Mouse (Mus musculus) Patski (cell line): Measurements from ENCODE around the gene Prdm2. TPM values are rescaled to one million over a fixed set of nuclear protein-coding genes. Genes with fewer than 3 reads are reported as not detected.

Experiments used
- ATAC-seq: fragments of 100-300 bp; one replicate; pipeline ENCODE4 v1.8.0; 2021
- CTCF ChIA-PET: fragments of 350-600 bp; sonication (Branson Sonifier 250); formaldehyde crosslinking; loops from one replicate; lab custom pipeline; 2022; ENCODE audit warnings: inconsistent platforms; lab: Charles Lee
- POLR2A ChIA-PET: fragments of 350-600 bp; sonication (Branson Sonifier 250); formaldehyde crosslinking; loops from one replicate; lab custom pipeline; 2022; ENCODE audit warnings: antibody characterized with exemption, inconsistent platforms; lab: Charles Lee
- DNase-seq: peaks from one replicate; pipeline ENCODE4 v3.0.0-alpha.2; 2011; ENCODE audit warnings: low read depth, low spot score
- H3K27me3 ChIP-seq: fragments of 371-371 bp; one replicate; pipeline ENCODE4 v1.5.1; 2021
- CTCF ChIP-seq: fragments of 100-300 bp; IDR thresholded peaks from one replicate; pipeline ENCODE4 v1.5.1; 2021
- in situ Hi-C: fragments of 300-500 bp; cut with MboI; formaldehyde crosslinking; loops from 3 replicates; pipeline ENCODE4 v1.11.1; 2018; ENCODE audit warnings: low pct_unique_long_range_greater_than_20kb, mixed read lengths
- polyA plus RNA-seq: library from polyadenylated mRNA; unstranded; gene quantifications from one replicate; pipeline ENCODE4 v1.2.3, GENCODE M21; 2021

Prdm2 gene
- polyA plus RNA-seq, 1 experiment from 2014 or later = 17.6 TPM

DNA sequence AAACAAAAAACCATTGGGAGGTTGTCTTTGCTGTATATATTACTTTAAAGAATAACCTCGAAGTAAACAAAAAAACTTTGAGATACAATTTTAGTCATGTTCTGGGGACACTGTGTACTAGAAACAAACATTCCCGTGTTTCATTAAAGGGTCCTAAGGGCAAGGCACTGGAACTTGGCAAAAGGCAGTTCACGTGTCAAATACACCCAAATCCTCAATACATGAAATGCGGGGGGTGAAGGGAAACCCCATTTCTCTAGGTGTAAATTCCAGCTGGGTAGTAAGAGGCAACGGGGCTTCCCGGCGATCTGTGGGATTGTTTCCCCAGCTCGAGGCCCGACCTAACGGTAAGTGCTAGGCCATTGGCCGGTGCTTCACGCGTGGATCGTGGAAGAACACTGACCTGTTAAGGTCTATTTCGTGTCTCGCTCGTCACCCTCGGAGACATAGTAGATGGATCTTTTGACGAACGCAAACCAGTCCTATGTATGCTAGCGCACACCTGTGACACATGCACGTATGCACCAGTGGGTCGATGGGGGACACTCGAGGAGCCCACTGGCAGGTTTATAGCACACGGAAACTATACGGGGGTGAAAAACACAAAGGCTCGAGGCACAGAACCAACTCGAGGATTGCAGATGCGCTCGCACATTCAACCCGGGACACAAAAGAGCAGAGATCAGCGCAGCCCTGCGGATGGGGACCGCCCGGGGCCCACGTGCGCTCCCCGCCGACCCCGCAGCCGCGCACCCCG lies 1.0 kb downstream of the Prdm2 start:
- DNase-seq (no peak), ATAC-seq (peak; percentile 6)
- in situ Hi-C loops = no loop called here
- no peaks in the 10 kb centered on the region for H3K27me3 ChIP-seq
- POLR2A ChIA-PET = interaction anchor here (1.2 kb wide), 1 partner anchor 50 kb away, joined by 3 read pairs; no protein-coding TSS in a partner anchor
- CTCF ChIA-PET = interaction anchor here (1.6 kb wide), 1 partner anchor 10 kb away, joined by 4 read pairs; no protein-coding TSS in a partner anchor
- no peak for TF ChIP-seq CTCF

DNA sequence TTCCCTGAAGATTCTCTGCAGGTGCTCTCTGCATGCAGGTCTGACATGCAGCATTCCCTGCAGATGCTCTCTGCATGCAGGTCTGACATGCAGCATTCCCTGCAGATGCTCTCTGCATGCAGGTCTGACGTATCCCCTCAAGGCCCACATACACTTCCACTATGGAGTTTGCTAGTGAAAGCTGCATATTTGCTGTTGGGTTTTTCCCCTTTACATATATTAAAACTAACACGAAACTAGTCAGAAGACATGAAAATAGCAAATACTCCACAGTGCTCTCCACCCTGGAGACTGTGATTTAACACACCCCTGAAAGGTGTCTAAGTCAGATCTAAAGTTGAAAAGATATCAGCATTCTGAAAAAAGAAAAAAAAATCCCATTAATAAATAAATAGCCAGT lies 2.8 kb downstream of the Prdm2 start:
- DNase-seq (no peak), ATAC-seq (no peak)
- in situ Hi-C loops = no loop called here
- CTCF ChIA-PET = no interaction called here
- no peak for TF ChIP-seq CTCF
- no peaks in the 10 kb centered on the region for H3K27me3 ChIP-seq
- POLR2A ChIA-PET = no interaction called here

DNA sequence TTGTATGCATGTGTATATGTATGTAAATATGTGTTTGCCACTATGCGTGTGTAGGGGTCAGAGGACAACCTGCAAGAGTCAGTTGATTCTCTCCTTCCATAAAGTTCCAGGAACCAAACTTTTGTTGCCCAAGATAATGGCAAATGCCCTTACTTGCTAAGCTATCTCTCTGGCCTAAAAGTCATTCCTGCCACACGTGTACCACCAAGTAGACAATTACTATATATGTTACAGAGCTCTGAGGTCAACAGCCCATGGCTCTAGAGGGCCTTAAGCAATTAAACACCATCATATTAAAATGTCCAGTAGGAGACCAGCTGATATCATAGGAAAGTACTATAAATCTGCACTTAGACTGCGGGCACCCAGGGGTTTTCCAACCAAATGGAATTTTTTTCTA lies 10.1 kb downstream of the Prdm2 start:
- TF ChIP-seq CTCF = no peak
- H3K27me3 ChIP-seq = no peaks in the 10 kb centered on the region
- ATAC-seq = no peak
- no peak for DNase-seq
- POLR2A ChIA-PET = no interaction called here
- in situ Hi-C loops = no loop called here
- CTCF ChIA-PET = interaction anchor here (1.2 to 2.1 kb wide), 5 partner anchors 10 to 36 kb away, joined by 3 to 5 read pairs (median 4); partner anchors contain the start of gene Prdm2

GRCm38 (mm10) chr4:143198371-143198770 lies 14.4 kb downstream of the Prdm2 start:
- ATAC-seq = no peak
- CTCF ChIA-PET = no interaction called here
- in situ Hi-C loops = no loop called here
- no peaks in the 10 kb centered on the region for H3K27me3 ChIP-seq
- no peak for TF ChIP-seq CTCF
- POLR2A ChIA-PET = no interaction called here
- no peak for DNase-seq

DNA sequence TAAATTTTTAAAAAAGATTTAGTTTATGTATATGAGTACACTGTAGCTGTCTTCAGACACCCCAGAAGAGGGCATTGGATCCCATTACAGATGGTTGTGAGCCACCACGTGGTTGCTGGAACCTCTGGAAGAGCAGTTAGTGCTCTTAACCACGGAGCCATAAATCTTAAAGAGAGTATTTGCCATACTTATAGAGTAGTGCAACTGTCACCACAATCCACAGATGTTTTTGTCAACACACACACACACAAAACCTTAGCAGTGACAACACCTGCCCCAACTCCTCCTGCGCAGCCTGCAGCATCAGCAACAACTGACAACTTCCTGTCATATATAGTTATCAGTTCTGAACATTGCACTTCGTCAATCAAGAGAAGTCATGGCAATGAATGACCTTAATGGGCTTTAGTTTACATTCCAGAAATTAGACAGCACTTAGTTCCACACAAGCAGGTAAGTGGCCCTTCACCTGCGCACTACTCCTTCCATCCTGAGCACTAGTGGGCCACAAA lies 14.9 kb downstream of the Prdm2 start:
- no peak for ATAC-seq

DNA sequence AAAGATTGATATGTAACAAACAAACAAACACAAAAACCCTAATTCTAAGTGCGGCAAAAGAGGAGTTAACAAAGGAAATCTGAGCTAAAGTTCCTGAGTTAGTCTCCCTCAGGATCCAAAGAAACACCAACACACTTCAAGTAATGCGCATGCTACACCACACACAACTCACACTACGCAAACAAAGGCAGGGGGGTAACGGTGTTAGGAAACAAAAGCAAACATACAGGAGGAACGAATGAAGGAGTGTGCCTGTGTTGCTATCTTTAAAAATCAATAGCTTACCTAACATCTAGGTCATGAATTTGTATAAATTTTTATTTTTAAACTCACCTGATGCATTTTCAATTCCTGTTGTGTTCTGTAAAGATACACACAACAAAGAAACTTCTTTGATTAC lies 18.5 kb downstream of the Prdm2 start:
- DNase-seq (no peak), ATAC-seq (no peak)
- H3K27me3 ChIP-seq = no peaks in the 10 kb centered on the region
- CTCF ChIA-PET = no interaction called here
- in situ Hi-C loops = no loop called here
- POLR2A ChIA-PET = no interaction called here
- no peak for TF ChIP-seq CTCF

More for the DNA sequence above, 14.9 kb downstream of the Prdm2 start:
- ChIA-PET CTCF (no interaction called here), POLR2A (no interaction called here)
- no peak for DNase-seq
- in situ Hi-C loops = no loop called here
- TF ChIP-seq CTCF = no peak
- H3K27me3 ChIP-seq = no peaks in the 10 kb centered on the region

GRCm38 (mm10) chr4:143193164-143193563 lies 19.6 kb downstream of the Prdm2 start:
- CTCF ChIA-PET = interaction anchor here (0.8 to 2.2 kb wide), 2 partner anchors 9 to 24 kb away, joined by 3 to 5 read pairs; no protein-coding TSS in a partner anchor
- DNase-seq (no peak), ATAC-seq (no peak)
- H3K27me3 ChIP-seq = no peaks in the 10 kb centered on the region
- TF ChIP-seq CTCF = no peak
- POLR2A ChIA-PET = no interaction called here
- in situ Hi-C loops = no loop called here

DNA sequence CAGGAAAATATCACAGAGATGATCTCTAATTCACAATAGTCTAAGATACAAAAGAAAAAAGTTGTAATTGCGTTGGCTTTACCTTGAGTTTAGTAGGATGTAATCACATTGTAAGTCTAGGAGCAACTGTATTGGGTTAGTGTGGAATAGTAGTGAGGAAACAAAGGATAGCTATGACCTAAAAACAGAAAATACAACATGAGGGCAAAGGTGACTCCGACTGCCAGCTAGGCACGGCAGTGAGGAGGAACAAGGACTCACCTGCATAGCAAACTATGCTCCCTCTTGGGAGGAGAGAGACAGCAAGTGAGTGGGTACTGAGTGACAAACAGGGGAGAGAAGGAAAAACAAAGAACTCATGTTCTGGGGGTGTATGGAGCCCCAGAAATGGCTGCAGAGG lies 21.0 kb downstream of the Prdm2 start:
- CTCF ChIA-PET = interaction anchor here (1.7 to 2.2 kb wide), 2 partner anchors 9 to 11 kb away, joined by 5 to 6 read pairs; no protein-coding TSS in a partner anchor
- in situ Hi-C loops = no loop called here
- DNase-seq = no peak
- POLR2A ChIA-PET = no interaction called here
- no peak for ATAC-seq
- TF ChIP-seq CTCF = no peak
- H3K27me3 ChIP-seq = no peaks in the 10 kb centered on the region

DNA sequence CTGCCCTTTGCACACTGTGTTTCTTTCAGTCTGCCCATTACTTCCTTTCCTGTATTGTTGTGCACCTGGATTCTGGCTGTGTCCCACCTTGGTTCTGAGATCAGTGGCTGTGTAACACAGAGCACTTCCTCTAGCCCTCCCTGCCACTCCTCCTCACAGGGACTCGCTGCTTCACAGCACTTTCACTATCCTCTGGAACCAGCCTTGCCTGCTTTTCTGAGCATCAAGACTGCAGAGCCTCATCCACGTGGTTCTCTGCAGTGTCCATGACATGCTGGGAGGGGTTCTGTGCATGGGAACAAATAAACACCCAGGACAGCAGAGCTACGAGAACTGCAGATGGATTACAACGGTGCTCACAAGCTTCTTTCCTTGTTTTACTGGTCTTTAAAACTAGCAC lies 22.1 kb downstream of the Prdm2 start:
- ChIA-PET POLR2A (no interaction called here), CTCF (interaction anchor here (0.7 to 1.7 kb wide), 2 partner anchors 8 to 9 kb away, joined by 3 to 6 read pairs; no protein-coding TSS in a partner anchor)
- in situ Hi-C loops = no loop called here
- DNase-seq (no peak), ATAC-seq (no peak)
- H3K27me3 ChIP-seq = no peaks in the 10 kb centered on the region
- TF ChIP-seq CTCF = no peak

- DNase-seq (no peak), ATAC-seq (no peak)
- TF ChIP-seq CTCF = no peak
- no peaks in the 10 kb centered on the region for H3K27me3 ChIP-seq
- CTCF ChIA-PET = interaction anchor here (1.4 kb wide), 1 partner anchor 13 kb away, joined by 5 read pairs; no protein-coding TSS in a partner anchor
- POLR2A ChIA-PET = no interaction called here
- in situ Hi-C loops = no loop called here
These were observed 24.1 kb downstream of the Prdm2 start for GRCm38 (mm10) chr4:143188571-143189191.

DNA sequence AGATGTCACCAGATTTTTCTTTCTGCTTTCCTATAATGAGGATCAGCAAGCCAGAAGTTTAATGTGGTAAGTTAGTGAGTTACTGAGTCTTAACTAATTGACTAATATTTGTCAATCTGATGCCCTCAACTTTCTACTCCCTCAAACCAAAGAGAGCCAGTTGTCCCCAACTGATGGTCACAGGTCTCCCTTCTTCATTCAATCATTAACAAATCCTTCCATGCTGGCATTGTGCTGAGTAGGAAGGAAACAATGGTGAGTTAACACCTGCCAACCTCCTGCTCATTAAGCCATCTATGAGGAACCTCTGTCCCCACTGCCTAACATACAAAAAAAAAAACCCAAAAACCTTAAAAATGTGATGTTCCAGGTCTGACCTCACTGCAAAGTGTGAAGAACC lies 26.7 kb downstream of the Prdm2 start:
- in situ Hi-C loops = no loop called here
- DNase-seq (no peak), ATAC-seq (no peak)
- TF ChIP-seq CTCF = no peak
- H3K27me3 ChIP-seq = no peaks in the 10 kb centered on the region
- ChIA-PET POLR2A (no interaction called here), CTCF (no interaction called here)
